Mouse (Mus musculus) stomach, postnatal 0 days (tissue): ENCODE results near the gene Itga8.

Source experiments
- CTCF ChIP-seq: IDR thresholded peaks from 2 replicates; pipeline ENCODE4 v1.5.1; 2016; ENCODE audit warnings: antibody characterized with exemption, low read depth, mild to moderate bottlenecking, moderate library complexity
- EP300 ChIP-seq: optimal IDR thresholded peaks from 2 replicates; pipeline ENCODE3; 2016; ENCODE audit warnings: antibody characterized with exemption

DNA sequence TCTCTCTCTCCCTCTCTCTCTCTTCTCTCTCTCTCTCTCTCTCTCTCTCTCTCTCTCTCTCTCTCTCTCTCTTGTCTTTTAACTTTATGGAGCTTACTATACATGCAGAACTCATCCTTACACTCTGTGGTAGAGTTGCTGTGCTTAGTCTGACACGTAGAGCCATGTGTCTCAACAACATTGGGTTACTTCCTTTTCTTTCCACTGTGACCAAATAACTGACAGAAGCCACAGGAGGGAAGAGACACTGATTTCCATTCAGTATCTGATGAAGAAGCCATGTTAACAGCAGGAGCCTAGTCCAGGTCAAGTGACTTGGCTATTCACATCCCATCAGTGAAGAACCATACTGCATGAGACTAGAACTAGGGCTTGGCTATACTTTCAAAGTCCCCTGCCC, 21.1 kb downstream of the Itga8 start:
- TF ChIP-seq CTCF, result no peak
- TF ChIP-seq EP300, result no peak
